8 mouse cellular contexts compared by ENCODE assay signal in the genomic region with DNA sequence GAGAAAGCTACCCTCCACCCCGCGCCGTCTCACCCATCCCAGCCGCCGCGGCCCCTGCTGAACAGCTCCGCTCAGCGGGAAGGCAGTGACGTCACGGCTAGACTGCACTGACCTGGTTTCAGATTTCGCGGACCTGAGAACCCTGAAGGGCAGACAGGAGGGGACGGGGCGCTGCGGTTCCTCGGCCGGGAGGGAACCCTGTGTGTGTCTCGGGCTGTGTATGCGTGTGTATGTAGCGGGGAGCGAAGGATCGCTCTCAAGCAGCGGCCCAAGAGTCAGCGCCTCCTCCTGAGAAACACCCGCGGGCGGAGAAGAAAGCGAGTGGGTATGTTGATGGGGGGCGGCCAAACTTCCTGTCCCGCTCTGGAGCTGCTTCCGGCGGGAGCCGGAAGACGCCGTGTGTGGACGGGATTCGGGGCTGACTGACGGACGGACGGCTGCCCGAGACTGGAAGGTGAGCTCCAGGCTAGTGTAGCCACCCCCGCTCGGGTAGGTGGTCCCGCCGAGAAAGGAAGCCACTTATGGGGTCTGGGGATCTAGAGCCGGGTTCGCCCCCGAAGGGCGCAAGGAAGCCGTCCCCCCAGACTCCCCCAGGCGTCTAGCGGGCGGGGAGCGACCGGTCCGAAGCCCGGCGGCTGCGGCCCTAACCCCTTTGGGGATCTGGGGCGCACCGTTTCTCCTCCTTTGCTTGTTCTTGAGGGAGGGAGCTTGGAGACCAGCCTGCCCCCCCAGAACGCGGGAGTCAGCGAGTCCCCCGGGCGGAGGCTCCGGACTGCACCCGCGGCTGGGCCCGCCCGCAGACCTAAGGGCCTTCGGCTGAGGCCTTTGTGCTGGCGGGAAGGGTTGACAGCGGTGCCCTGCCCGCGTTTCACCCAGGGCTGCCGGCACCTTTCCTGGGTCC. TPM values are rescaled to one million over a fixed set of nuclear protein-coding genes. Genes with fewer than 3 reads are reported as not detected.
DNase-seq lines count a peak whose midpoint lies in the region; ATAC-seq and TF ChIP-seq lines count a peak whose summit lies in the region.

Zfp410 (plus strand) TSS at position 132 of the 901 bp plus-strand sequence.

- no peaks in the 10 kb centered on the region for H3K27me3 ChIP-seq in embryonic facial prominence, embryonic 14.5 days (replicated peaks; ENCODE audit: control insufficient read depth, insufficient read depth, low read length)
- H3K27me3 ChIP-seq in limb, embryonic 14.5 days (ENCODE audit: control insufficient read depth, insufficient read depth, low read length), result no peaks in the 10 kb centered on the region
- H3K27me3 ChIP-seq in midbrain, postnatal 0 days (ENCODE audit: insufficient read depth, low read length), result no peaks in the 10 kb centered on the region

- DNase-seq in 3T3-L1 (ENCODE audit: low read depth, low spot score), result peak; percentile 87
- DNase-seq in adrenal gland, postnatal 4 days (ENCODE audit: low spot score in 2 of 2), result peak; percentile 55 to 75
- peak; percentile 95 for DNase-seq in embryonic facial prominence, embryonic 14.5 days (ENCODE audit: low spot score)
- DNase-seq in heart, adult 8-10 months (ENCODE audit: low spot score), result peak; percentile 87
- peak; percentile 91 for DNase-seq in kidney, adult 9 months
- peak; percentile 91 for DNase-seq in limb, embryonic 14.5 days (ENCODE audit: low spot score)
- peak; percentile 85 for DNase-seq in midbrain, postnatal 0 days (ENCODE audit: low spot score)
- peak; percentile 66 to 73 for DNase-seq in spleen, postnatal 14 days (ENCODE audit: low spot score in 2 of 2)

- H3K4me1 ChIP-seq in embryonic facial prominence, embryonic 14.5 days (ENCODE audit: control insufficient read depth, insufficient read depth, low read length), result peaks cover 13% of the 10 kb centered on the region
- H3K4me1 ChIP-seq in limb, embryonic 14.5 days (ENCODE audit: control insufficient read depth, insufficient read depth, low read length), result peaks cover 5% of the 10 kb centered on the region
- peaks cover 4% of the 10 kb centered on the region for H3K4me1 ChIP-seq in midbrain, postnatal 0 days (ENCODE audit: insufficient read depth, low read length)

- peak; percentile 96 for ATAC-seq in embryonic facial prominence, embryonic 14.5 days (ENCODE audit: low read depth)
- ATAC-seq in limb, embryonic 14.5 days (ENCODE audit: low FRiP score, low read depth), result peak; percentile 95
- peak; percentile 93 for ATAC-seq in midbrain, postnatal 0 days (ENCODE audit: low FRiP score)

- H3K9me3 ChIP-seq in embryonic facial prominence, embryonic 14.5 days (ENCODE audit: control insufficient read depth, low read length), result no peaks in the 10 kb centered on the region
- H3K9me3 ChIP-seq in limb, embryonic 14.5 days (ENCODE audit: control insufficient read depth, low read length), result no peaks in the 10 kb centered on the region
- no peaks in the 10 kb centered on the region for H3K9me3 ChIP-seq in midbrain, postnatal 0 days (ENCODE audit: low read length)

- H3K36me3 ChIP-seq in embryonic facial prominence, embryonic 14.5 days (ENCODE audit: control insufficient read depth, insufficient read depth, low read length), result no peaks in the 10 kb centered on the region
- H3K36me3 ChIP-seq in limb, embryonic 14.5 days (ENCODE audit: control insufficient read depth, insufficient read depth, low read length), result no peaks in the 10 kb centered on the region
- H3K36me3 ChIP-seq in midbrain, postnatal 0 days (ENCODE audit: insufficient read depth, low read length), result no peaks in the 10 kb centered on the region

- peak within 1 kb of the TSS; percentile 87 for H3K4me2 ChIP-seq in embryonic facial prominence, embryonic 14.5 days (ENCODE audit: low read depth, low read length)
- H3K4me2 ChIP-seq in limb, embryonic 14.5 days (replicated peaks; ENCODE audit: low read depth, low read length, severe bottlenecking), result peak within 1 kb of the TSS; percentile 74
- H3K4me2 ChIP-seq in midbrain, postnatal 0 days (ENCODE audit: low read depth, low read length, poor library complexity, severe bottlenecking), result peak within 1 kb of the TSS; percentile 89

- TF ChIP-seq CTCF in midbrain, postnatal 0 days (IDR thresholded peaks at IDR 0.05), result peak; percentile 22

- peak within 1 kb of the TSS; percentile 98 for H3K9ac ChIP-seq in embryonic facial prominence, embryonic 14.5 days (ENCODE audit: low read depth, low read length)
- peak within 1 kb of the TSS; percentile 96 for H3K9ac ChIP-seq in limb, embryonic 14.5 days (ENCODE audit: low read depth, low read length, severe bottlenecking)
- H3K9ac ChIP-seq in midbrain, postnatal 0 days (replicated peaks; ENCODE audit: low read length, poor library complexity, severe bottlenecking), result peak within 1 kb of the TSS; percentile 92

- peak within 1 kb of the TSS; percentile 98 for H3K4me3 ChIP-seq in embryonic facial prominence, embryonic 14.5 days (ENCODE audit: low read depth, low read length)
- peak within 1 kb of the TSS; percentile 99 for H3K4me3 ChIP-seq in limb, embryonic 14.5 days (replicated peaks; ENCODE audit: low read length)
- peak within 1 kb of the TSS; percentile 99 for H3K4me3 ChIP-seq in midbrain, postnatal 0 days (ENCODE audit: low read depth, low read length)

- peak; percentile 80; the same call in 1 of the 2 replicates for TF ChIP-seq POLR2A in limb, embryonic 14.5 days (IDR thresholded peaks at IDR 0.05; ENCODE audit: borderline replicate concordance, extremely low read depth, insufficient read depth, insufficient read length)

- peak within 1 kb of the TSS; percentile 94 for H3K27ac ChIP-seq in embryonic facial prominence, embryonic 14.5 days (replicated peaks; ENCODE audit: low read depth, low read length)
- H3K27ac ChIP-seq in limb, embryonic 14.5 days (replicated peaks; ENCODE audit: low read depth, low read length), result peak within 1 kb of the TSS; percentile 95
- peak within 1 kb of the TSS; percentile 86 for H3K27ac ChIP-seq in midbrain, postnatal 0 days (ENCODE audit: low read depth, low read length)

- WGBS in embryonic facial prominence, embryonic 14.5 days, result 0% methylated on average over 27 of the region's 77 CpGs
- whole genome bisulfite sequencing in limb, embryonic 14.5 days, result under 1% methylated on average over 51 of the region's 77 CpGs
- under 1% methylated on average over 71 of the region's 77 CpGs for WGBS in midbrain, postnatal 0 days

RNA-seq across cellular contexts. Expression of gene Zfp410, which starts in this region (rescaled TPM):
- 10 to 100 TPM; 64.6 to 68.9 TPM for total RNA-seq in adrenal gland, postnatal 4 days (2021)
- polyA plus RNA-seq in embryonic facial prominence, embryonic 14.5 days (2014; fragmentation: Nextera tagmentation; extraction: Ambion mirVana), result 64.7 and 69.9 TPM in 2 replicates
- total RNA-seq in heart, adult 8-10 months (2022), result 10 to 100 TPM; 18.9 to 20.2 (median 19.5) TPM
- 63.6 and 67.3 TPM in 2 replicates for polyA plus RNA-seq in limb, embryonic 14.5 days (2012; rRNA removed)
- 81.7 and 82.2 TPM in 2 replicates for polyA plus RNA-seq in limb, embryonic 14.5 days (2014; fragmentation: Nextera tagmentation; extraction: Ambion mirVana)
- total RNA-seq in midbrain, postnatal 0 days (2014; rRNA removed), result 55.9 and 60.4 TPM in 2 replicates
- 44.7 and 48.5 TPM in 2 replicates for polyA plus RNA-seq in midbrain, postnatal 0 days (2015; fragmentation: Nextera tagmentation; extraction: Ambion mirVana)

Comparison
In these comparisons a context has a peak if more than half of its experiments do, and no peak if none do; other contexts are left out.
1. Peak in every context shown above with its lines: DNase-seq, ATAC-seq, H3K4me3 ChIP-seq and H3K27ac ChIP-seq.